Mouse (Mus musculus): ENCODE measurements around the gene Sacs.
A peak's percentile ranks its signal among the peaks of the same experiment; 100 is the strongest.
"Not testable (repeated sequence)": the region's sequence is repeated elsewhere in the genome, so short reads cannot be mapped to it uniquely, and the experiment has no call there.

Gene Sacs

GRCm38 (mm10) chr14:61137994-61138726, at the start of gene Sacs:
TSS of gene Sacs (plus strand) at chr14:61138457.
- DNase-seq (ENCODE audit: low read depth, low spot score): no peak

GRCm38 (mm10) chr14:61090955-61091354, 47.3 kb upstream of the Sacs start:
- no peak for DNase-seq (ENCODE audit: low read depth, low spot score)

- no peak for DNase-seq (ENCODE audit: low read depth, low spot score)
These were observed 46.2 kb upstream of the Sacs start for GRCm38 (mm10) chr14:61092073-61092472.

GRCm38 (mm10) chr14:61097974-61098625, 40.2 kb upstream of the Sacs start:
- DNase-seq (ENCODE audit: low read depth, low spot score): no peak

- no peak for DNase-seq (ENCODE audit: low read depth, low spot score)
These were observed 37.5 kb upstream of the Sacs start for GRCm38 (mm10) chr14:61100736-61101135.

GRCm38 (mm10) chr14:61106404-61106803, 31.9 kb upstream of the Sacs start:
- no peak for DNase-seq (ENCODE audit: low read depth, low spot score)

GRCm38 (mm10) chr14:61108625-61109024, 29.6 kb upstream of the Sacs start:
- no peak for DNase-seq (ENCODE audit: low read depth, low spot score)

- DNase-seq (ENCODE audit: low read depth, low spot score): peak; percentile 45
These were observed 25.9 kb upstream of the Sacs start for GRCm38 (mm10) chr14:61112404-61112803.

- DNase-seq (ENCODE audit: low read depth, low spot score): no peak
These were observed 13.5 kb upstream of the Sacs start for GRCm38 (mm10) chr14:61124755-61125154.

GRCm38 (mm10) chr14:61125201-61125600, 13.1 kb upstream of the Sacs start:
- no peak for DNase-seq (ENCODE audit: low read depth, low spot score)

- DNase-seq (ENCODE audit: low read depth, low spot score): not testable (repeated sequence)
These were observed 10.9 kb upstream of the Sacs start for GRCm38 (mm10) chr14:61127365-61127764.

GRCm38 (mm10) chr14:61128961-61129507, 9.2 kb upstream of the Sacs start:
- no peak for DNase-seq (ENCODE audit: low read depth, low spot score)

GRCm38 (mm10) chr14:61132556-61132955, 5.7 kb upstream of the Sacs start:
- no peak for DNase-seq (ENCODE audit: low read depth, low spot score)

- DNase-seq (ENCODE audit: low read depth, low spot score): no peak
These were observed 3.8 kb upstream of the Sacs start for GRCm38 (mm10) chr14:61134381-61135030.

- DNase-seq (ENCODE audit: low read depth, low spot score): no peak
These were observed 847 bp upstream of the Sacs start for GRCm38 (mm10) chr14:61137410-61137809.

- DNase-seq (ENCODE audit: low read depth, low spot score): no peak
These were observed 440 bp downstream of the Sacs start for GRCm38 (mm10) chr14:61138727-61139067.

GRCm38 (mm10) chr14:61143358-61143757, 5.1 kb downstream of the Sacs start:
- DNase-seq (ENCODE audit: low read depth, low spot score): no peak

GRCm38 (mm10) chr14:61143869-61144268, 5.6 kb downstream of the Sacs start:
- no peak for DNase-seq (ENCODE audit: low read depth, low spot score)

- not testable (repeated sequence) for DNase-seq (ENCODE audit: low read depth, low spot score)
These were observed 12.2 kb downstream of the Sacs start for GRCm38 (mm10) chr14:61150416-61150815.

- no peak for DNase-seq (ENCODE audit: low read depth, low spot score)
These were observed 16.8 kb downstream of the Sacs start for GRCm38 (mm10) chr14:61154900-61155585.

- DNase-seq (ENCODE audit: low read depth, low spot score): no peak
These were observed 17.4 kb downstream of the Sacs start for GRCm38 (mm10) chr14:61155687-61156086.

- not testable (repeated sequence) for DNase-seq (ENCODE audit: low read depth, low spot score)
These were observed 19.2 kb downstream of the Sacs start for GRCm38 (mm10) chr14:61157426-61157825.

All from retina, adult 2 months (tissue).